Mouse (Mus musculus) Patski (cell line): Measurements from ENCODE around the gene Mapk8ip2. TPM values are rescaled to one million over a fixed set of nuclear protein-coding genes. Genes with fewer than 3 reads are reported as not detected.

Experiments used
- ATAC-seq: fragments of 100-300 bp; one replicate; pipeline ENCODE4 v1.8.0; 2021
- CTCF ChIA-PET: fragments of 350-600 bp; sonication (Branson Sonifier 250); formaldehyde crosslinking; loops from one replicate; lab custom pipeline; 2022; ENCODE audit warnings: inconsistent platforms; lab: Charles Lee
- POLR2A ChIA-PET: fragments of 350-600 bp; sonication (Branson Sonifier 250); formaldehyde crosslinking; loops from one replicate; lab custom pipeline; 2022; ENCODE audit warnings: antibody characterized with exemption, inconsistent platforms; lab: Charles Lee
- DNase-seq: peaks from one replicate; pipeline ENCODE4 v3.0.0-alpha.2; 2011; ENCODE audit warnings: low read depth, low spot score
- H3K27me3 ChIP-seq: fragments of 371-371 bp; one replicate; pipeline ENCODE4 v1.5.1; 2021
- CTCF ChIP-seq: fragments of 100-300 bp; IDR thresholded peaks from one replicate; pipeline ENCODE4 v1.5.1; 2021
- in situ Hi-C: fragments of 300-500 bp; cut with MboI; formaldehyde crosslinking; loops from 3 replicates; pipeline ENCODE4 v1.11.1; 2018; ENCODE audit warnings: low pct_unique_long_range_greater_than_20kb, mixed read lengths
- polyA plus RNA-seq: library from polyadenylated mRNA; unstranded; gene quantifications from one replicate; pipeline ENCODE4 v1.2.3, GENCODE M21; 2021

Mapk8ip2 gene
- polyA plus RNA-seq, 1 experiment from 2014 or later = 0.17 TPM

GRCm38 (mm10) chr15:89500221-89500791 lies 46.6 kb downstream of the Mapk8ip2 start:
- peak; percentile 20 for ATAC-seq

GRCm38 (mm10) chr15:89501321-89501720 lies 47.6 kb downstream of the Mapk8ip2 start:
- DNase-seq (no peak), ATAC-seq (no peak)
- peaks cover 29% of the 10 kb centered on the region for H3K27me3 ChIP-seq
- POLR2A ChIA-PET = no interaction called here
- CTCF ChIA-PET = interaction anchor here (2.0 to 2.1 kb wide), 2 partner anchors 9 to 29 kb away, joined by 5 read pairs; no protein-coding TSS in a partner anchor
- in situ Hi-C loops = no loop called here
- TF ChIP-seq CTCF = no peak

More at GRCm38 (mm10) chr15:89500221-89500791, 46.6 kb downstream of the Mapk8ip2 start:
- no peak for DNase-seq
- POLR2A ChIA-PET = interaction anchor here (0.6 kb wide), 1 partner anchor 16 kb away, joined by 3 read pairs; no protein-coding TSS in a partner anchor
- CTCF ChIA-PET = no interaction called here
- in situ Hi-C loops = no loop called here
- peaks cover 29% of the 10 kb centered on the region for H3K27me3 ChIP-seq
- no peak for TF ChIP-seq CTCF

- ATAC-seq (no peak), DNase-seq (no peak)
Measured at GRCm38 (mm10) chr15:89504838-89505237, 51.1 kb downstream of the Mapk8ip2 start.

GRCm38 (mm10) chr15:89507751-89508150 lies 54.0 kb downstream of the Mapk8ip2 start:
- no peak for TF ChIP-seq CTCF
- ChIA-PET POLR2A (no interaction called here), CTCF (no interaction called here)
- in situ Hi-C loops = no loop called here
- peaks cover 14% of the 10 kb centered on the region for H3K27me3 ChIP-seq
- ATAC-seq (no peak), DNase-seq (no peak)

More at GRCm38 (mm10) chr15:89504838-89505237, 51.1 kb downstream of the Mapk8ip2 start:
- CTCF ChIA-PET = no interaction called here
- peaks cover 20% of the 10 kb centered on the region for H3K27me3 ChIP-seq
- no peak for TF ChIP-seq CTCF
- POLR2A ChIA-PET = interaction anchor here (0.5 kb wide), 1 partner anchor 1106 kb away, joined by 3 read pairs; no protein-coding TSS in a partner anchor
- in situ Hi-C loops = no loop called here

- ChIA-PET CTCF (no interaction called here), POLR2A (no interaction called here)
- ATAC-seq (no peak), DNase-seq (no peak)
- H3K27me3 ChIP-seq = peaks cover 15% of the 10 kb centered on the region
- in situ Hi-C loops = no loop called here
- no peak for TF ChIP-seq CTCF
Measured at GRCm38 (mm10) chr15:89512679-89513078, 59.0 kb downstream of the Mapk8ip2 start.

Other genes with a start within 250 kb of the Mapk8ip2 start
- gene Ppp6r2, start 242.4 kb upstream of the Mapk8ip2 start, polyA plus RNA-seq = 37.2 TPM
- gene Sbf1, start 138.6 kb upstream of the Mapk8ip2 start, polyA plus RNA-seq = 150 TPM
- gene Adm2, start 131.2 kb upstream of the Mapk8ip2 start, polyA plus RNA-seq = 0.14 TPM
- not detected for gene Miox, start 119.5 kb upstream of the Mapk8ip2 start, polyA plus RNA-seq
- 65.9 TPM for gene Lmf2, start 98.3 kb upstream of the Mapk8ip2 start, polyA plus RNA-seq
- gene Ncaph2, start 98.2 kb upstream of the Mapk8ip2 start, polyA plus RNA-seq = 106 TPM
- gene Sco2, start 80.1 kb upstream of the Mapk8ip2 start, polyA plus RNA-seq = 24.2 TPM
- gene Tymp, start 76.9 kb upstream of the Mapk8ip2 start, polyA plus RNA-seq = 3.0 TPM
- 0.36 TPM for gene Odf3b, start 74.6 kb upstream of the Mapk8ip2 start, polyA plus RNA-seq
- not detected for gene Klhdc7b, start 69.0 kb upstream of the Mapk8ip2 start, polyA plus RNA-seq
- gene Syce3, start 43.4 kb upstream of the Mapk8ip2 start, polyA plus RNA-seq = not detected
- 1.7 TPM for gene Cpt1b, start 28.1 kb upstream of the Mapk8ip2 start, polyA plus RNA-seq
- gene C730034F03Rik, start 24.3 kb upstream of the Mapk8ip2 start, polyA plus RNA-seq = 1.3 TPM
- gene Gm44502, start 24.2 kb upstream of the Mapk8ip2 start, polyA plus RNA-seq = not detected
- gene Chkb, start 24.0 kb upstream of the Mapk8ip2 start, polyA plus RNA-seq = 63.5 TPM
- gene Arsa, start 23.5 kb downstream of the Mapk8ip2 start, polyA plus RNA-seq = 71.1 TPM
- gene Shank3, start 45.7 kb downstream of the Mapk8ip2 start, polyA plus RNA-seq = 2.0 TPM
- gene Acr, start 114.4 kb downstream of the Mapk8ip2 start, polyA plus RNA-seq = not detected
- 41.4 TPM for gene Rabl2, start 138.0 kb downstream of the Mapk8ip2 start, polyA plus RNA-seq